Mouse (Mus musculus) midbrain, embryonic 15.5 days (tissue): ENCODE results near the gene Rfng. TPM values are rescaled to one million over a fixed set of nuclear protein-coding genes. Genes with fewer than 3 reads are reported as not detected.
A peak's percentile ranks its signal among the peaks of the same experiment; 100 is the strongest.
"Not testable (repeated sequence)": the region's sequence is repeated elsewhere in the genome, so short reads cannot be mapped to it uniquely, and the experiment has no call there.

Source experiments
- ATAC-seq: fragments of 200-750 bp; cut with Nextera tagmentation; replicated peaks from 2 replicates; pipeline ENCODE4 v1.8.0; 2017; ENCODE audit warnings: moderate TSS enrichment
- H3K27ac ChIP-seq: fragments of 300-500 bp; sonication (generic); 2 replicates; pipeline ENCODE4 v1.5.1; 2015; ENCODE audit warnings: mild to moderate bottlenecking, inconsistent platforms
- H3K27me3 ChIP-seq: fragments of 300-500 bp; sonication (generic); replicated peaks from 2 replicates; pipeline ENCODE4 v1.6.1; 2015; ENCODE audit warnings: inconsistent platforms
- H3K36me3 ChIP-seq: fragments of 300-500 bp; sonication (generic); replicated peaks from 2 replicates; pipeline ENCODE4 v1.6.1; 2015; ENCODE audit warnings: inconsistent platforms
- H3K4me1 ChIP-seq: fragments of 300-500 bp; sonication (generic); 2 replicates; pipeline ENCODE4 v1.6.1; 2015; ENCODE audit warnings: inconsistent platforms
- H3K4me2 ChIP-seq: fragments of 300-500 bp; sonication (generic); 2 replicates; pipeline ENCODE4 v1.6.1; 2015; ENCODE audit warnings: inconsistent platforms, mild to moderate bottlenecking, moderate library complexity
- H3K4me3 ChIP-seq: fragments of 300-500 bp; sonication (generic); 2 replicates; pipeline ENCODE4 v1.5.1; 2015; ENCODE audit warnings: mild to moderate bottlenecking, inconsistent platforms
- H3K9ac ChIP-seq: fragments of 300-500 bp; sonication (generic); 2 replicates; pipeline ENCODE4 v1.6.1; 2015; ENCODE audit warnings: mild to moderate bottlenecking, inconsistent platforms
- H3K9me3 ChIP-seq: fragments of 300-500 bp; sonication (generic); 2 replicates; pipeline ENCODE4 v1.6.1; 2016; ENCODE audit warnings: inconsistent platforms
- WGBS: fragments of 180-500 bp; shearing (Covaris S2); methylation state at CpG from one replicate; pipeline ENCODE4 v1.1.7; 2015; ENCODE audit warnings: mixed read lengths; 5-methylcytosine and 5-hydroxymethylcytosine counted together
- polyA plus RNA-seq: library from polyadenylated mRNA; unstranded; fragments of >200 nt; fragmentation: Nextera tagmentation; extraction: Ambion mirVana; gene quantifications from 2 replicates; pipeline ENCODE4 v1.2.1, GENCODE M21; 2015

Rfng gene
- polyA plus RNA-seq, 1 experiment from 2014 or later, result 138 TPM

GRCm38 (mm10) chr11:120783426-120784063, 462 bp downstream of the Rfng start:
- Histone ChIP-seq H3K36me3 (peaks cover 23% of the 10 kb centered on the region; the same call in 1 of the 2 replicates), H3K4me1 (peaks cover 27% of the 10 kb centered on the region), H3K4me2 (peak overlapping the region; percentile 97), H3K9ac (peak overlapping the region; percentile 97), H3K9me3 (no peaks in the 10 kb centered on the region), H3K27me3 (no peaks in the 10 kb centered on the region), H3K27ac (peak overlapping the region; percentile 85), H3K4me3 (peak overlapping the region; percentile 95)
- WGBS, result 1% methylated on average over 38 of the region's 42 CpGs
- peak; percentile 61 for ATAC-seq

- peaks cover 27% of the 10 kb centered on the region for H3K4me1 ChIP-seq
- H3K4me3 ChIP-seq, ATAC-seq, H3K9me3 ChIP-seq, H3K27ac ChIP-seq, H3K9ac ChIP-seq, H3K27me3 ChIP-seq, H3K4me2 ChIP-seq: not testable (repeated sequence)
- H3K36me3 ChIP-seq, result 0 out of 2 replicates have a peak, but pooled peaks cover 16% of the 10 kb centered on the region
- WGBS, result 86% methylated on average over 6 of the region's 6 CpGs
Observed at GRCm38 (mm10) chr11:120781361-120781760, 2.6 kb downstream of the Rfng start.

DNA sequence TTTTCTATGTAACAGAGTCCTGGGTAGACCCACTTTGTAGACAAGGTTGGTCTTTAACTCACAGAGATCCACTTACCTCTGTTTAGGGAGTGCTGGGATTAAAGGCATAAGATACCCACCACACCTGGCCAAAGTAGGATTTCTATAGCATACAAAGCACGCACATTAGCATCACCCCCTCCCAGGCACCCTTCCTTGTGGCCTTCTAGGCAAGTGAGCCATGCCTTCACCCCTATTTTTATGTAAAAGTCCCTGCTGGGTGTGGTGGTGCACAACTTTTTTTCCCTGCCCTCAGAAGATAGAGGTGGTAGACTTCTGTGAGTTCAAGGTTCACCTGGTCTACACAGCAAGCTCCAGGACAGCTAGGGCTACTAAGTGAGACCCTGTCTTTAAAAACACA, 4.1 kb downstream of the Rfng start:
- Histone ChIP-seq H3K4me2 (no peak overlapping the region), H3K9me3 (no peaks in the 10 kb centered on the region), H3K27me3 (no peaks in the 10 kb centered on the region), H3K36me3 (0 out of 2 replicates have a peak, but pooled peaks cover 14% of the 10 kb centered on the region), H3K27ac (no peak overlapping the region), H3K9ac (no peak overlapping the region), H3K4me1 (peaks cover 21% of the 10 kb centered on the region), H3K4me3 (no peak overlapping the region)
- 72% methylated on average over 1 of the region's 1 CpGs for WGBS
- ATAC-seq, result no peak

DNA sequence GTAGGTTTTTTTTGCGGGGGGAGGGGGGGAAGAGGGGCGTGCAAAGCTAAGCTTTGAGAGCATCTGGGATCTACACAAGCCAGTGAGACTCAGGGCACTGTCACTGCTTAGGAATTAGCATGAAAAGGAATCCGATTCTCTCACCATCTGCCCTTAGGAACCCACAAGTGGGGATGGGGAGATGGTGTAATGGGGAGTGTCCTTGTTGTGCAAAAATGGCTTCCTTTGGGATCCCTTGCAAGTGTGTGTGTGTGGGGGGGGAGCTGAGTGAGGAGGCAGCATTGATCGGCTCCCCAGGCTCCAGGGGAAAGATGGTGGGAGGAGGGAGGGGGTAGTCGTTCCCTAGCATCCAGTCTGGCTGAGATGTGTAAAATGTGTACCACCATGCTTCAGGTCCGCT, 6.9 kb downstream of the Rfng start:
- ATAC-seq, result no peak
- 30% methylated on average over 6 of the region's 6 CpGs for WGBS
- Histone ChIP-seq H3K27me3 (no peaks in the 10 kb centered on the region), H3K36me3 (0 out of 2 replicates have a peak, but pooled peaks cover 13% of the 10 kb centered on the region), H3K9me3 (no peaks in the 10 kb centered on the region), H3K4me1 (0 out of 2 replicates have a peak, but pooled peaks cover 7% of the 10 kb centered on the region), H3K4me3 (no peak overlapping the region), H3K9ac (no peak overlapping the region), H3K4me2 (no peak overlapping the region), H3K27ac (no peak overlapping the region)

- H3K9me3 ChIP-seq, result no peaks in the 10 kb centered on the region
- 27% methylated on average over 15 of the region's 15 CpGs for WGBS
- ATAC-seq, result peak; percentile 82
- no peak overlapping the region for H3K4me2 ChIP-seq
- no peak overlapping the region for H3K27ac ChIP-seq
- no peak overlapping the region for H3K9ac ChIP-seq
- H3K4me3 ChIP-seq, result no peak overlapping the region
- H3K27me3 ChIP-seq, result no peaks in the 10 kb centered on the region
- H3K4me1 ChIP-seq, result 0 out of 2 replicates have a peak, but pooled peaks cover 7% of the 10 kb centered on the region
- 0 out of 2 replicates have a peak, but pooled peaks cover 6% of the 10 kb centered on the region for H3K36me3 ChIP-seq
Observed at GRCm38 (mm10) chr11:120775774-120776469, 8.1 kb downstream of the Rfng start.

GRCm38 (mm10) chr11:120773463-120774190, 10.4 kb downstream of the Rfng start:
- no peaks in the 10 kb centered on the region for H3K36me3 ChIP-seq
- WGBS, result 88% methylated on average over 7 of the region's 7 CpGs
- no peaks in the 10 kb centered on the region for H3K27me3 ChIP-seq
- no peak overlapping the region for H3K9ac ChIP-seq
- no peak for ATAC-seq
- H3K4me2 ChIP-seq, result no peak overlapping the region
- no peak overlapping the region for H3K4me3 ChIP-seq
- H3K9me3 ChIP-seq, result no peaks in the 10 kb centered on the region
- no peak overlapping the region for H3K27ac ChIP-seq
- 0 out of 2 replicates have a peak, but pooled peaks cover 7% of the 10 kb centered on the region for H3K4me1 ChIP-seq

DNA sequence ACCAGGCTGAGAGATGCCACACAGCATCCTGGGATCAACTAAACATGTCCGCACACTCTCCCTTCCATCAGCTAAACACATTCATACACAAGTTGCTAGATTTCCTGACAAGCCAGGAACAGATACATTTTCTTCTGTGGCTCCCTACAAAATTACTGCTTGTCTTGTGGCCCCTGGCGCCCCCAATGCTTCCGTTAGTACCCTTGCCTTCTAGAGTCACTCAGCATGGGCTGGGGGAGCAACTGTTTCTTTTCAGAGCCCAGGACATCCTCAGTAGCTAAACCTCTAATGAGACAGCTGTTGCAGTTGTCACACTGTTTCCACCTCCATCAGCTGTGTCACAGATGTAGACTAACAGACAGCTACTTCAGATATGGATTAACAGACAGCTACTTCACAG, 11.3 kb downstream of the Rfng start:
- 82% methylated on average over 3 of the region's 3 CpGs for WGBS
- H3K27me3 ChIP-seq, result no peaks in the 10 kb centered on the region
- no peak overlapping the region for H3K9ac ChIP-seq
- H3K9me3 ChIP-seq, result no peaks in the 10 kb centered on the region
- no peak overlapping the region for H3K27ac ChIP-seq
- 0 out of 2 replicates have a peak, but pooled peaks cover 7% of the 10 kb centered on the region for H3K4me1 ChIP-seq
- no peak overlapping the region for H3K4me3 ChIP-seq
- ATAC-seq, result no peak
- H3K36me3 ChIP-seq, result no peaks in the 10 kb centered on the region
- H3K4me2 ChIP-seq, result no peak overlapping the region

DNA sequence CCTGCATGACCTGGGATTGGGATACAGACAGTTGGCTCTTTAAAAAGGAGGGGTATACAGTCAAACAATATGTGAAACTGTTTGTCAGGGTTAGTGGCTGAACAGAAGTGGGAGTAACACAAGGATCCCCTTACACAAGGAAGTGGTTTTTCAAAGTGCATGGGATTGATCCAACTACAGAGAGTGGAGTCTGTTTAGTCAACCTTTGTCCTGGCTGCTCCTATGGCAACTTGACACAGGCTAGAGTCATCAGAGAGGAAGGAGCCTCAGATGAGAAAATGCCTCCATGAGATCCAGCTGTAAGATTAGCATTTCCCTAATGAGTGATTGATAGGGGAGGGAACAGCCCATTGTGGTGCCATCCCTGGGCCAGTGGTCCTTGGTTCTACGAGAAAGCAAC, 15.8 kb downstream of the Rfng start:
- no peak for ATAC-seq
- no peaks in the 10 kb centered on the region for H3K27me3 ChIP-seq
- 63% methylated on average over 1 of the region's 1 CpGs for WGBS
- no peaks in the 10 kb centered on the region for H3K4me1 ChIP-seq
- no peaks in the 10 kb centered on the region for H3K36me3 ChIP-seq
- H3K9ac ChIP-seq, result no peak overlapping the region
- H3K4me3 ChIP-seq, result no peak overlapping the region
- H3K27ac ChIP-seq, result no peak overlapping the region
- no peak overlapping the region for H3K4me2 ChIP-seq
- no peaks in the 10 kb centered on the region for H3K9me3 ChIP-seq

DNA sequence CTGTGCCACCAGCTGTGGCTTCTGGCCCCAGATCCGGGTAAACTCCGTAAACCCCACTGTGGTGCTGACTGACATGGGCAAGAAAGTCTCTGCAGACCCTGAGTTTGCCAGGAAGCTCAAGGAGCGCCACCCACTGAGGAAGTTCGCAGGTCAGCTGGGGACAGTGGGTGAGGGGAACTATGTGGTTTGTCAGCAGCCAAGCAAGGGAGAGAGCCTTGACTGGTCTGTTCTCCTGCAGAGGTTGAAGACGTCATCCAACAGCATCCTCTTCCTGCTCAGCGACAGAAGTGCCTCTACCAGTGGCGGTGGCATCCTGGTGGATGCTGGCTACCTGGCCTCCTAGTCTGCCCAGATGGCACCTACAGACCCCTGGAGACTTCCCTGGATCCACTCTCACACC, 17.0 kb downstream of the Rfng start:
- not testable (repeated sequence) for H3K4me3 ChIP-seq, H3K9me3 ChIP-seq, H3K36me3 ChIP-seq, H3K4me2 ChIP-seq, H3K4me1 ChIP-seq, H3K27me3 ChIP-seq, ATAC-seq, H3K27ac ChIP-seq, H3K9ac ChIP-seq
- 79% methylated on average over 5 of the region's 7 CpGs for WGBS

- not testable (repeated sequence) for H3K4me1 ChIP-seq, H3K27ac ChIP-seq, H3K4me2 ChIP-seq, H3K36me3 ChIP-seq, H3K4me3 ChIP-seq, H3K9me3 ChIP-seq, H3K9ac ChIP-seq, H3K27me3 ChIP-seq
- 7% methylated on average over 6 of the region's 23 CpGs for WGBS
- peak; percentile 48; the same call in 1 of the 2 replicates for ATAC-seq
Observed at GRCm38 (mm10) chr11:120763121-120763999, 20.6 kb downstream of the Rfng start.

DNA sequence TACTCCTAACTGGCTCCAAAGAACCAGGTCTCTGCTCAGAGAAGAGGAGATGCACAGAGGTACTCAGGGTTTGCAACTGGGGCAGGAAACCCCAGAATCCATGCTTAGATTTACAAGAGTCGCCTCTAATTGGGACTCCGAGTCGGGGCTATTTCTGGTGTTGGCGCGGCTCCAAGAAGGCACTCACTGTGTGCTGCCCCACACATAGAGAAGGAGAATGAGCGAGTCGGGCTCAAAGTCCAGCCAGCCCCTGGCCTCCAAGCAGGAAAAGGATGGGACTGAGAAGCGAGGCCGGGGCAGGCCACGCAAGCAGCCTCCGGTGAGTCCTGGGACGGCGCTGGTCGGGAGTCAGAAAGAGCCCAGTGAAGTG, 21.4 kb downstream of the Rfng start, which contains the start of gene Hmga1b:
TSS of gene Hmga1b (plus strand) at position 123 of the 370 bp plus-strand sequence.
- WGBS, result 17% methylated on average over 14 of the region's 14 CpGs
- ATAC-seq, H3K4me1 ChIP-seq, H3K4me3 ChIP-seq, H3K36me3 ChIP-seq, H3K27ac ChIP-seq, H3K4me2 ChIP-seq, H3K9me3 ChIP-seq, H3K9ac ChIP-seq, H3K27me3 ChIP-seq: not testable (repeated sequence)
